Mouse (Mus musculus) neural tube, embryonic 14.5 days (tissue): ENCODE measurements at regions not wholly inside any gene's neighbourhood (a gene's known extent, or its start where the extent isn't known, plus 50 kb on each side); places are given as distances from the start of the nearest gene placed in this dataset.

Source experiments
- ATAC-seq: fragments of 200-750 bp; cut with Nextera tagmentation; 2 replicates; pipeline ENCODE4 v1.8.0; 2017; ENCODE audit warnings: low read depth, mild to moderate bottlenecking, moderate TSS enrichment, moderate library complexity
- H3K27ac ChIP-seq: fragments of 300-500 bp; sonication (generic); 2 replicates; pipeline ENCODE4 v1.5.1; 2014; ENCODE audit warnings: low read depth, mild to moderate bottlenecking, control low read depth, low read length, moderate library complexity, mixed read lengths
- H3K27me3 ChIP-seq: fragments of 300-500 bp; sonication (generic); 2 replicates; pipeline ENCODE4 v1.6.1; 2014; ENCODE audit warnings: low read length; ENCODE audit not compliant: control insufficient read depth, insufficient read depth
- H3K36me3 ChIP-seq: fragments of 300-500 bp; sonication (generic); 2 replicates; pipeline ENCODE4 v1.6.1; 2014; ENCODE audit warnings: low read length, mixed read lengths; ENCODE audit not compliant: control insufficient read depth, insufficient read depth
- H3K4me1 ChIP-seq: fragments of 300-500 bp; sonication (generic); 2 replicates; pipeline ENCODE4 v1.6.1; 2014; ENCODE audit warnings: low read length; ENCODE audit not compliant: control insufficient read depth, insufficient read depth
- H3K4me2 ChIP-seq: fragments of 300-500 bp; sonication (generic); 2 replicates; pipeline ENCODE4 v1.6.1; 2014; ENCODE audit warnings: mild to moderate bottlenecking, low read depth, low read length, control low read depth
- H3K4me3 ChIP-seq: fragments of 300-500 bp; sonication (generic); 2 replicates; pipeline ENCODE4 v1.5.1; 2014; ENCODE audit warnings: low read depth, low read length, control low read depth, mixed read lengths
- H3K9ac ChIP-seq: fragments of 300-500 bp; sonication (generic); replicated peaks from 2 replicates; pipeline ENCODE4 v1.6.1; 2014; ENCODE audit warnings: low read depth, mild to moderate bottlenecking, control low read depth, low read length, mixed read lengths
- H3K9me3 ChIP-seq: fragments of 300-500 bp; sonication (generic); 2 replicates; pipeline ENCODE4 v1.6.1; 2016; ENCODE audit warnings: low read length; ENCODE audit not compliant: control insufficient read depth
- WGBS: fragments of 180-500 bp; shearing (Covaris S2); extraction: QIAGEN DNeasy Blood & Tissue Kit; methylation state at CpG from one replicate; pipeline ENCODE4 v1.1.7; 2014; 5-methylcytosine and 5-hydroxymethylcytosine counted together

- H3K9ac ChIP-seq: no peak overlapping the region
- H3K4me1 ChIP-seq: peaks cover 10% of the 10 kb centered on the region; the same call in 1 of the 2 replicates
- no peak overlapping the region for H3K4me3 ChIP-seq
- H3K36me3 ChIP-seq: no peaks in the 10 kb centered on the region
- no peak overlapping the region for H3K4me2 ChIP-seq
- ATAC-seq: no peak
- 98% methylated on average over 4 of the region's 4 CpGs for WGBS
- no peaks in the 10 kb centered on the region for H3K9me3 ChIP-seq
- peaks cover 5% of the 10 kb centered on the region for H3K27me3 ChIP-seq
- no peak overlapping the region for H3K27ac ChIP-seq
Observed at GRCm38 (mm10) chr3:9349822-9350221, 260.1 kb downstream of the Zfp704 start.

GRCm38 (mm10) chr3:9347446-9347860 lies 262.4 kb downstream of the Zfp704 start:
- peak overlapping the region; percentile 58 for H3K9ac ChIP-seq
- peaks cover 5% of the 10 kb centered on the region for H3K27me3 ChIP-seq
- no peaks in the 10 kb centered on the region for H3K9me3 ChIP-seq
- no peak overlapping the region for H3K27ac ChIP-seq
- WGBS: 3% methylated on average over 15 of the region's 15 CpGs
- H3K4me2 ChIP-seq: peak overlapping the region; percentile 93
- no peaks in the 10 kb centered on the region for H3K36me3 ChIP-seq
- ATAC-seq: peak; percentile 87
- H3K4me3 ChIP-seq: peak overlapping the region; percentile 45
- H3K4me1 ChIP-seq: peaks cover 10% of the 10 kb centered on the region; the same call in 1 of the 2 replicates

- H3K4me1 ChIP-seq: peaks cover 10% of the 10 kb centered on the region; the same call in 1 of the 2 replicates
- peak; percentile 82 for ATAC-seq
- peak overlapping the region; percentile 93 for H3K4me2 ChIP-seq
- peak overlapping the region; percentile 58 for H3K9ac ChIP-seq
- WGBS: 1% methylated on average over 27 of the region's 27 CpGs
- no peaks in the 10 kb centered on the region for H3K36me3 ChIP-seq
- peak overlapping the region; percentile 45 for H3K4me3 ChIP-seq
- no peaks in the 10 kb centered on the region for H3K9me3 ChIP-seq
- no peak overlapping the region for H3K27ac ChIP-seq
- peaks cover 5% of the 10 kb centered on the region for H3K27me3 ChIP-seq
Observed at GRCm38 (mm10) chr3:9346857-9347445, 262.9 kb downstream of the Zfp704 start.

GRCm38 (mm10) chr3:9346356-9346755 lies 263.5 kb downstream of the Zfp704 start:
- Histone ChIP-seq H3K9me3 (no peaks in the 10 kb centered on the region), H3K36me3 (no peaks in the 10 kb centered on the region), H3K9ac (peak overlapping the region; percentile 58; the same call in 1 of the 2 replicates), H3K27ac (no peak overlapping the region), H3K4me2 (peak overlapping the region; percentile 93), H3K4me1 (peaks cover 10% of the 10 kb centered on the region; the same call in 1 of the 2 replicates), H3K4me3 (peak overlapping the region; percentile 45), H3K27me3 (peaks cover 5% of the 10 kb centered on the region)
- no peak for ATAC-seq
- WGBS: 4% methylated on average over 13 of the region's 13 CpGs

- Histone ChIP-seq H3K9me3 (no peaks in the 10 kb centered on the region), H3K4me3 (no peak overlapping the region), H3K4me2 (peak overlapping the region; percentile 93; the same call in 1 of the 2 replicates), H3K4me1 (peaks cover 10% of the 10 kb centered on the region; the same call in 1 of the 2 replicates), H3K27ac (no peak overlapping the region), H3K36me3 (no peaks in the 10 kb centered on the region), H3K9ac (no peak overlapping the region), H3K27me3 (peaks cover 5% of the 10 kb centered on the region)
- ATAC-seq: no peak
- WGBS: 21% methylated on average over 9 of the region's 9 CpGs
Observed at GRCm38 (mm10) chr3:9345885-9346284, 264.0 kb downstream of the Zfp704 start.

- Histone ChIP-seq H3K4me3 (no peak overlapping the region), H3K9me3 (no peaks in the 10 kb centered on the region), H3K4me1 (peaks cover 16% of the 10 kb centered on the region; the same call in 1 of the 2 replicates), H3K36me3 (no peaks in the 10 kb centered on the region), H3K4me2 (no peak overlapping the region), H3K27me3 (peaks cover 5% of the 10 kb centered on the region), H3K9ac (no peak overlapping the region), H3K27ac (no peak overlapping the region)
- ATAC-seq: no peak
- 3% methylated on average over 4 of the region's 4 CpGs for WGBS
Observed at GRCm38 (mm10) chr3:9343586-9343985, 266.3 kb downstream of the Zfp704 start.

- 77% methylated on average over 3 of the region's 3 CpGs for WGBS
- Histone ChIP-seq H3K36me3 (no peaks in the 10 kb centered on the region), H3K9me3 (no peaks in the 10 kb centered on the region), H3K9ac (no peak overlapping the region), H3K4me3 (no peak overlapping the region), H3K27me3 (peaks cover 5% of the 10 kb centered on the region), H3K27ac (no peak overlapping the region), H3K4me1 (peaks cover 12% of the 10 kb centered on the region; the same call in 1 of the 2 replicates), H3K4me2 (no peak overlapping the region)
- ATAC-seq: no peak
Observed at GRCm38 (mm10) chr3:9342167-9342566, 267.7 kb downstream of the Zfp704 start.

GRCm38 (mm10) chr3:9341657-9342056 lies 268.2 kb downstream of the Zfp704 start:
- H3K4me3 ChIP-seq: no peak overlapping the region
- WGBS: 50% methylated on average over 5 of the region's 5 CpGs
- H3K27me3 ChIP-seq: peaks cover 5% of the 10 kb centered on the region
- H3K36me3 ChIP-seq: no peaks in the 10 kb centered on the region
- no peak overlapping the region for H3K4me2 ChIP-seq
- peaks cover 12% of the 10 kb centered on the region; the same call in 1 of the 2 replicates for H3K4me1 ChIP-seq
- no peaks in the 10 kb centered on the region for H3K9me3 ChIP-seq
- ATAC-seq: no peak
- no peak overlapping the region; the same call in 1 of the 2 replicates for H3K27ac ChIP-seq
- no peak overlapping the region for H3K9ac ChIP-seq

GRCm38 (mm10) chr3:9341244-9341643 lies 268.6 kb downstream of the Zfp704 start:
- Histone ChIP-seq H3K27ac (no peak overlapping the region), H3K4me1 (peaks cover 10% of the 10 kb centered on the region; the same call in 1 of the 2 replicates), H3K4me2 (peak overlapping the region; percentile 67; the same call in 1 of the 2 replicates), H3K4me3 (no peak overlapping the region), H3K9ac (no peak overlapping the region), H3K9me3 (no peaks in the 10 kb centered on the region), H3K27me3 (peaks cover 5% of the 10 kb centered on the region), H3K36me3 (no peaks in the 10 kb centered on the region)
- 32% methylated on average over 4 of the region's 4 CpGs for WGBS
- ATAC-seq: no peak
